Mouse (Mus musculus): ENCODE measurements around the gene Olfr105-ps.

The Olfr105-ps gene

DNA sequence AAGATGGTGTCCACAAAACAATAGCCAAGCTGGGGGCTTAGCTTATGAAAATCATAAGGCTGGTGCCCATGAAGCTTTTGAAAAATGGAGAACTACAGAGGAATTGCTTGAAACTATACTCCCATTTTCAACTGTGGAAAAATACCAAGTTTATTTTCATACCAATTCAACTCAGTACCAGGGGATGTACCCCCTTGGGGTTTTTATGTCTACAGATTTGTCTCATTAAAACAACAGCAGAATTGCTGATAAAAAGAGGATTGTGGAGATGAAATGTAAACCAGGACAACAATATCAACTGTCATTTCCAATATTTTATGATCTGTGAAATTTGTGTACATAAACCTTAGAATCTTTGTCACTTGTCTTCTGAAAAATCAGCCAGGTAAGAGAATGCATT lies at the start of gene Olfr105-ps:
TSS of gene Olfr105-ps (plus strand) at position 301 of the 400 bp plus-strand sequence.
- DNase-seq: no peak

DNA sequence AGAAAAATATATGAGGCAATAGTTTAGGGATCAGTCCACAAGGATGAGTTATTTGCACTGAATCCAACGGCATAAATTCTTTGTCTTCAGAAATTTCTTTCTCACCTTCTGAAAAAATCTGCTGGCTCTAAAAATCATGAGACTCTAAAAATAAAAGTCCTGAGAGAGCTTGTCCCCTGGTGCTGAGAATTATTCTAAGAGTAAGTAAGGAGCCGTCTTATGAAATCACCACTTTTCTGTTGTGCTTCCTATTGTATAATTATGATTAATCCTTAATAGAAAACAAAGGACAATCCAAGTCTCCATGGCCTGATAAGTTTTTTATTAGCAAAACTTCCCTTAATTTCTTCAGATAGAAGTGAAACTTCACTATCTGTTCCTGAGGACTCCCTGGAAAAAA lies 39.2 kb upstream of the Olfr105-ps start, which contains the start of gene Olfr103:
TSS of gene Olfr103 (minus strand) at position 101 of the 400 bp plus-strand sequence.
- DNase-seq: no peak

DNA sequence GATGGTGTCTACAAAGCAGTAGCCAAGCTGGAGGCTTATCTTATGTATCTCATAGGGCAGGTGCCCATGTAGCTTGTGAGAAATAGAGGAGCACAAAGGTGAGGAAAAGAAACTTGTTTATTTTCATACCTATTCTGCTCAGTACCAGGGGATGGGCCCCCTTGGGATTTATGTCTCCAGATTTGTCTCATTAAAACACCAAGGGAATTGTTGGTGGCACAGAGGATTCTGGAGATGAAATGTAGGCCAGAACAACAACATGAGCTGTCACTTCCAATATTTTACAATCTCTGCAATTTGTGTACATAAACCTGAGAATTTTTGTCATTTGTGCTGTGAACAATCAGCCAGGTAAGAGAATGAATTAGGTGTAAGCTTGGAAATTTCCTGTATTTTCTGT lies 19.6 kb upstream of the Olfr105-ps start, which contains the start of gene Olfr104-ps:
TSS of gene Olfr104-ps (plus strand) at position 301 of the 400 bp plus-strand sequence.
- DNase-seq: no peak

DNA sequence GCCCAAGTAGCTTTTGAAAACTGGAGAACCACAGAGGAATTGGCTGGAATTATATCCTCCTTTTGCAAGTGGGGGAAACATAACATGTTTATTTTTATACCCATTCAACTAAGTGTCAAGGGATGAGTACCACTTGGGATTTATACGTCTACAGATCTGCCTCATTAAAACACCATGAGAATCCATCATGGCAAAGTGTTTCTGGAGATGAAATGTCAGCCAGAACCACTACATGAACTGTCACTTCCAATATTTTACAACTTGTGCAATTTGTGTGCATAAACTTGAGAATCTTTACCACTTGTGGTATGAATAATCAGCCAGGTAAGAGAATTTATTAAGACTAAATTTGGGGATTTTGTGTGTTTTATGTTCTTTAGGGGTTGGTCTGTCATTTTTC lies 11.3 kb downstream of the Olfr105-ps start, which contains the start of gene Olfr106-ps:
TSS of gene Olfr106-ps (plus strand) at position 301 of the 400 bp plus-strand sequence.
- DNase-seq: no peak

DNA sequence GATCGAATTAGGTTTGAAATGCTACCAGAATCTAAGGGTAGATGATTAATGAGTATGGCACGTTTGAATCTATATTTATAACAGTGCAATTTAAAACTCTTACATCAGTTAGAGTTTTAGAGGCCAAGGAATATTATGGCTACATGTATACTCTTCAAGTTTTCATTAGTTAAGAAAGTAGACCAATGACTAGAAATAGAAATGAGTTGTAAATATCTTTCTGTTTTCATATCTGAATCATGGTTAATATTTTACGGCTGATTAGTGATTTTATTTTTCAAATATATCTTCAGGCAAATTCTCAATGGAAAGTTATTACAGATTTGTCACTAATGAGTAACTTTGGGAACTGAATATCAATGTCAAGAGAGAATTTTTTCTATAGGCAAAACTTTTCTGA lies 20.1 kb downstream of the Olfr105-ps start, which contains the start of gene Olfr107:
TSS of gene Olfr107 (plus strand) at position 301 of the 400 bp plus-strand sequence.
- DNase-seq: no peak

DNA sequence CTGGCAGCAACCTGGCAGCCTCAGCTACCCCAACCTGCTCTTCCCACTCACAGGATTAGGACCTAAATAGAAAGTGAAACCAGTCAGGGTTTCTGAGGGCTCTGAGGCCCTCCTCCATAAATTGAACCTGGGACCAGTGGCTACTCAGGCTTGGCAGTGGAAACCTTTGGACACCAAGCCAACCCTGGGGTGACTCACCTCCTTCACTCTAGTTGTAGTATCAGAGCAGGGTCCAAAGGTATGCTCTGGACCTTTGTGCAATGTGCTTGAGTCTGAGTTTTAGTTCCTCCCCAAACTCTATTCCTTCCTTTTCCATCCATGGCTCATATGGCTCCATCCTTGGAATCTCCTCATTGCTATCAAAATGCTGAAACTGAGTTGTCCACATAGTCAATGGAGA lies 34.5 kb downstream of the Olfr105-ps start:
- DNase-seq: no peak

Data from cerebellum, adult 11-12 months (tissue).